Mouse (Mus musculus) spleen, adult 12 weeks (tissue): ENCODE results near the gene Olfr1116.
"Not testable (repeated sequence)": the region's sequence is repeated elsewhere in the genome, so short reads cannot be mapped to it uniquely, and the experiment has no call there.

Experiments
- DNase-seq: peaks from one replicate; pipeline ENCODE4 v3.0.0; 2022; ENCODE audit warnings: low spot score

The Olfr1116 gene

DNA sequence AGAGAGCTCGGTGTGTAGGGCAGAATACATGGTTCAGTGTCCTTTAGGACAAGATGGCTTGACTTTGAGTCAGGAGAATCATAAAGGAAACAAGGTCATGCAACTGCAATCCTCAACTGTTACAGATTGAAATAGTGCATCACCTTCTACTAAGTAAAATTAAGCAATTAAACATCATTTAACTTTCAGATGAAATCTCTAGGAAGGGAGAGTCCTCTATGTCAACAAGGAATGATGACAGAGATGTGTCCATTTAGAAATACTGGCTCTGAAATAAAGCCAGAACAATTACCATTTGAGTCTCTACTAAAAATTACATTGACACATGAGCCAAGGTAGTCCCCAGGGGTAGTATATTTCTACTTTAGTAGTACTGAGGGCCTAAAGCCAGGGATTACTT, at the start of gene Olfr1116:
Gene Olfr1116, plus strand, starts transcription at position 301 of the 400 bp plus-strand sequence.
- no peak for DNase-seq

DNA sequence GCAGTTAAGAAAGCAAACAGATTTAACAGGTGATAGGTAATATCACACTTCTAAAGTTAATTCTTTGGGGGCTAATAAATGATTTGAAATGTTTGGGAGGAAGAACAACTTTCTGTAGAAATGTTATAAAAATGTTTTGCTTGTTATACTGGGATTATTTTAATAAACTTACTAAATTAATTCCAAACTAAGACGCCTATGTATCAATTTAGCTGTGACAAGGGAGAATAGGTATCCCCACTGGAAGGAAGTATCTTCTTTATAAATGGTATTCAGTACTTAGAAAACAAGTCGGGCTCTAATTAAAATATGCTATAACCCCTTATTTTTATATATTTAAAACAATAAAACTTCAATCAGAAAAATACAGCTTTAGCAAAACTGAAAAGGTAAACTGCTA, 19.6 kb upstream of the Olfr1116 start, which contains the start of gene Olfr1115:
Gene Olfr1115, plus strand, starts transcription at position 301 of the 400 bp plus-strand sequence.
- DNase-seq = no peak

DNA sequence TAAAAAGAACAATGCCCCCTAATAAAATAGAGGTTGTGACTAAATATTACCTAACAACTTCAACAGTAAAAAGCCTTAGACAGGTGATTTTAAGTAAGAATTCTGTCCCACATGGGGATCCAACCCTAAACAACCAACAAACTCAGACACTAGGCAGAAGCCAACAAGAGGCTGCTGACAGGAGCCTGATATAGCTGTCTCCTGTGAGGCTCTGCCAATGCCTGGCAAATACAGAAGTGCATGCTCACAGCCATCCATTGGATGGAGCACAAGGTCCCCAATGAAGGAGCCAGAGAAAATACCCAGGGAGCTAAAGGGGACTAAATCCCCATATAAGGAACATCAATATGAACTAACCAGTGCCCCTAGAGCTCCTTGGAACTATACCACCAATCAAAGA, 26.6 kb downstream of the Olfr1116 start:
- DNase-seq = not testable (repeated sequence)

DNA sequence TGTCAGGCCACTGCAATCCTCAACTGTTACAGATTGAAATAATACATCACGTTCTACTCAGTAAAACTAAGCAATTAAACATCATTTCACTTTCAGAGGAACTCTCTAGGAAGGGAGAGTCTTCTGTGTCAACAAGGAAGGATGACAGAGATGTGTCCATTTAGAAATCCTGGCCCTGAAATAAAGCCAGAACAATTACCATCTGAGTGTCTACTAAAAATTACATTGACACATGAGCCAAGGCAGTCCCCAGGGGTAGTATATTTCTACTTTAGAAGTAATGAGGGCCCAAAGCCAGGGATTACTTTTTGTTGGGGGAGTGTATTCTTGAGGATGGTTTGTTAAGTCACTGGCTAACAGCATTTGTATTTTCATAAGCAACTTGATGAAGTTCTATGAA, 39.9 kb downstream of the Olfr1116 start, which contains the start of gene Olfr1118:
Gene Olfr1118, plus strand, starts transcription at position 301 of the 400 bp plus-strand sequence.
- no peak for DNase-seq
